Mouse (Mus musculus) layer of hippocampus, adult 9-10 months (tissue): Measurements from ENCODE around the gene Disp2.

Experiments
- DNase-seq: peaks from one replicate; pipeline ENCODE4 v3.0.0; 2022; ENCODE audit warnings: low spot score

Disp2 gene

GRCm38 (mm10) chr2:118844427-118844826, 64.9 kb downstream of the Disp2 start:
- DNase-seq: no peak

GRCm38 (mm10) chr2:118846246-118846645, 66.7 kb downstream of the Disp2 start:
- DNase-seq: no peak

- no peak for DNase-seq
Observed at GRCm38 (mm10) chr2:118851756-118852155, 72.2 kb downstream of the Disp2 start.
